Mouse (Mus musculus) layer of hippocampus, adult 8-10 months (tissue): Measurements from ENCODE around the gene Hrct1. TPM values are rescaled to one million over a fixed set of nuclear protein-coding genes. Genes with fewer than 3 reads are reported as not detected.

Experiments used
- DNase-seq, 2 experiments: peaks; one replicate each; pipeline ENCODE4 v3.0.0; 2022; ENCODE audit warnings: low spot score in 2 of 2
- total RNA-seq, 4 experiments: library from RNA; stranded (reverse); gene quantifications; 2 replicates each; pipeline ENCODE4 v1.2.4; 2022

Gene Hrct1
- total RNA-seq, 4 experiments from 2014 or later, result 0.53 to 1.3 (median 0.93) TPM

- no peak for DNase-seq
Measured at GRCm38 (mm10) chr4:43727718-43728575, 959 bp downstream of the Hrct1 start.

- no peak for DNase-seq
Measured at GRCm38 (mm10) chr4:43728576-43728954, 1.6 kb downstream of the Hrct1 start.

GRCm38 (mm10) chr4:43729126-43729525 is 2.1 kb downstream of the Hrct1 start:
- DNase-seq, result no peak

GRCm38 (mm10) chr4:43729794-43730550 is 3.0 kb downstream of the Hrct1 start, which contains the start of gene Spaar:
TSS of gene Spaar (plus strand) at chr4:43730034.
- DNase-seq, result no peak

- no peak for DNase-seq
Measured at GRCm38 (mm10) chr4:43730750-43731297, 3.8 kb downstream of the Hrct1 start.

- no peak for DNase-seq
Measured at GRCm38 (mm10) chr4:43732171-43732570, 5.2 kb downstream of the Hrct1 start.

- no peak for DNase-seq
Measured at GRCm38 (mm10) chr4:43733186-43733585, 6.2 kb downstream of the Hrct1 start.

- no peak for DNase-seq
Measured at GRCm38 (mm10) chr4:43737144-43737543, 10.2 kb downstream of the Hrct1 start.

GRCm38 (mm10) chr4:43738989-43739674 is 12.1 kb downstream of the Hrct1 start:
- no peak for DNase-seq

GRCm38 (mm10) chr4:43741526-43741925 is 14.5 kb downstream of the Hrct1 start:
- no peak for DNase-seq

- no peak for DNase-seq
Measured at GRCm38 (mm10) chr4:43742637-43743036, 15.6 kb downstream of the Hrct1 start.

- DNase-seq, result no peak
Measured at GRCm38 (mm10) chr4:43743099-43743498, 16.1 kb downstream of the Hrct1 start.

GRCm38 (mm10) chr4:43745187-43745586 is 18.2 kb downstream of the Hrct1 start:
- no peak for DNase-seq

GRCm38 (mm10) chr4:43757213-43757612 is 30.2 kb downstream of the Hrct1 start:
- no peak for DNase-seq

- peak; percentile 36 to 38 for DNase-seq
Measured at GRCm38 (mm10) chr4:43759571-43760418, 32.8 kb downstream of the Hrct1 start.

GRCm38 (mm10) chr4:43760460-43760859 is 33.5 kb downstream of the Hrct1 start:
- DNase-seq, result peak in 1 of 2 experiments; percentile 26

- no peak for DNase-seq
Measured at GRCm38 (mm10) chr4:43761336-43761735, 34.3 kb downstream of the Hrct1 start.

- peak; percentile 19 to 65 for DNase-seq
Measured at GRCm38 (mm10) chr4:43763410-43763809, 36.4 kb downstream of the Hrct1 start.

GRCm38 (mm10) chr4:43768341-43768740 is 41.4 kb downstream of the Hrct1 start:
- no peak for DNase-seq

- DNase-seq, result no peak
Measured at GRCm38 (mm10) chr4:43769374-43769773, 42.4 kb downstream of the Hrct1 start.

GRCm38 (mm10) chr4:43770909-43771308 is 43.9 kb downstream of the Hrct1 start, which contains the start of gene Olfr159:
TSS of gene Olfr159 (minus strand) at chr4:43771009.
- DNase-seq, result no peak
